Mouse (Mus musculus) midbrain, embryonic 12.5 days (tissue): ENCODE data around the gene Plekhm3. TPM values are rescaled to one million over a fixed set of nuclear protein-coding genes. Genes with fewer than 3 reads are reported as not detected.

Source experiments
- ATAC-seq: fragments of 200-750 bp; cut with Nextera tagmentation; 2 replicates; pipeline ENCODE4 v1.8.0; 2017; ENCODE audit warnings: low read depth, moderate TSS enrichment, moderate library complexity; ENCODE audit not compliant: low FRiP score
- H3K27ac ChIP-seq: fragments of 300-500 bp; sonication (generic); replicated peaks from 2 replicates; pipeline ENCODE4 v1.5.1; 2016; ENCODE audit warnings: mild to moderate bottlenecking
- H3K27me3 ChIP-seq: fragments of 300-500 bp; sonication (generic); 2 replicates; pipeline ENCODE4 v1.6.1; 2016; ENCODE audit warnings: mild to moderate bottlenecking
- H3K36me3 ChIP-seq: fragments of 300-500 bp; sonication (generic); 2 replicates; pipeline ENCODE4 v1.6.1; 2016
- H3K4me1 ChIP-seq: fragments of 300-500 bp; sonication (generic); 2 replicates; pipeline ENCODE4 v1.6.1; 2016
- H3K4me2 ChIP-seq: fragments of 300-500 bp; sonication (generic); replicated peaks from 2 replicates; pipeline ENCODE4 v1.6.1; 2016; ENCODE audit warnings: mild to moderate bottlenecking, moderate library complexity
- H3K4me3 ChIP-seq: fragments of 300-500 bp; sonication (generic); 2 replicates; pipeline ENCODE4 v1.5.1; 2016; ENCODE audit warnings: mild to moderate bottlenecking
- H3K9ac ChIP-seq: fragments of 300-500 bp; sonication (generic); replicated peaks from 2 replicates; pipeline ENCODE4 v1.6.1; 2016; ENCODE audit warnings: mild to moderate bottlenecking, moderate library complexity
- H3K9me3 ChIP-seq: fragments of 300-500 bp; sonication (generic); 2 replicates; pipeline ENCODE4 v1.6.1; 2016; ENCODE audit warnings: mild to moderate bottlenecking
- WGBS: fragments of 180-500 bp; shearing (Covaris S2); methylation state at CpG from one replicate; pipeline ENCODE4 v1.1.7; 2016; 5-methylcytosine and 5-hydroxymethylcytosine counted together
- polyA plus RNA-seq: library from polyadenylated mRNA; unstranded; fragments of >200 nt; fragmentation: Nextera tagmentation; extraction: Ambion mirVana; gene quantifications from 2 replicates; pipeline ENCODE4 v1.2.1, GENCODE M21; 2016

Gene Plekhm3
- polyA plus RNA-seq, 1 experiment from 2014 or later = 13.1 TPM

DNA sequence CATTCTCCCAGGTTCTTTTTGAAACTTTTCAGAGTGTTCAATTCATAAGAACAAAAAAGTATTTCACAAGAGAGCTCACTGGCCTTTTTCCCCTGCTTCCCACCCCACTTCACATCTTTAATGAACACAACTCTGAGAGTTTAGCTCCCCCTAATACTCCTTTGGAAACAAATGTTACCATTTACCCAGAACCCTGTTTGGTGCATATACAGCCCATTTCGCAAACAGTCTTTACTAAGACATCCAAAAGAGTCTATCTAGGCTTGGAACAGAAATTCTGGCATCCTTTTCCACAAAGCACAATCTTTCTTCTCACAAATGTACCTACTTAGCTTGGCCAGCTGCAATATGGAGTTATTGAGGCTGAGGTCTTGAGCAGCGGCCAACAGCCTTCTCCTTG lies 59.1 kb downstream of the Plekhm3 start:
- no peaks in the 10 kb centered on the region for H3K36me3 ChIP-seq
- H3K4me3 ChIP-seq = no peak overlapping the region
- no peaks in the 10 kb centered on the region for H3K27me3 ChIP-seq
- WGBS = 97% methylated on average over 2 of the region's 2 CpGs
- no peaks in the 10 kb centered on the region for H3K4me1 ChIP-seq
- no peak for ATAC-seq
- no peak overlapping the region for H3K4me2 ChIP-seq
- no peak overlapping the region for H3K9ac ChIP-seq
- no peak overlapping the region for H3K27ac ChIP-seq
- no peaks in the 10 kb centered on the region for H3K9me3 ChIP-seq

- ATAC-seq = no peak
- Histone ChIP-seq H3K4me1 (no peaks in the 10 kb centered on the region), H3K9ac (no peak overlapping the region), H3K4me2 (no peak overlapping the region), H3K4me3 (no peak overlapping the region), H3K36me3 (no peaks in the 10 kb centered on the region), H3K9me3 (no peaks in the 10 kb centered on the region), H3K27me3 (no peaks in the 10 kb centered on the region), H3K27ac (no peak overlapping the region)
- 92% methylated on average over 7 of the region's 7 CpGs for WGBS
Measured at GRCm38 (mm10) chr1:64893806-64894205, 62.8 kb downstream of the Plekhm3 start.

- H3K27me3 ChIP-seq = no peaks in the 10 kb centered on the region
- WGBS = 65% methylated on average over 4 of the region's 4 CpGs
Measured at GRCm38 (mm10) chr1:64891332-64891731, 65.3 kb downstream of the Plekhm3 start.

GRCm38 (mm10) chr1:64887502-64888203 lies 69.0 kb downstream of the Plekhm3 start:
- 0 out of 2 replicates have a peak, but pooled peaks cover 7% of the 10 kb centered on the region for H3K4me1 ChIP-seq
- WGBS = 90% methylated on average over 2 of the region's 2 CpGs
- no peak for ATAC-seq
- H3K9ac ChIP-seq = no peak overlapping the region
- H3K27ac ChIP-seq = no peak overlapping the region
- H3K27me3 ChIP-seq = no peaks in the 10 kb centered on the region
- H3K9me3 ChIP-seq = no peaks in the 10 kb centered on the region
- no peak overlapping the region for H3K4me3 ChIP-seq
- H3K4me2 ChIP-seq = no peak overlapping the region
- H3K36me3 ChIP-seq = no peaks in the 10 kb centered on the region

More at GRCm38 (mm10) chr1:64891332-64891731, 65.3 kb downstream of the Plekhm3 start:
- Histone ChIP-seq H3K36me3 (no peaks in the 10 kb centered on the region), H3K27ac (no peak overlapping the region), H3K9me3 (no peaks in the 10 kb centered on the region), H3K9ac (no peak overlapping the region), H3K4me1 (no peaks in the 10 kb centered on the region), H3K4me2 (no peak overlapping the region), H3K4me3 (no peak overlapping the region)
- ATAC-seq = no peak

- H3K4me2 ChIP-seq = no peak overlapping the region
- no peak overlapping the region for H3K4me3 ChIP-seq
- no peaks in the 10 kb centered on the region for H3K9me3 ChIP-seq
- no peak for ATAC-seq
- H3K27me3 ChIP-seq = no peaks in the 10 kb centered on the region
- no peak overlapping the region for H3K27ac ChIP-seq
- no peaks in the 10 kb centered on the region for H3K36me3 ChIP-seq
- 0 out of 2 replicates have a peak, but pooled peaks cover 7% of the 10 kb centered on the region for H3K4me1 ChIP-seq
- 93% methylated on average over 6 of the region's 6 CpGs for WGBS
- H3K9ac ChIP-seq = no peak overlapping the region
Measured at GRCm38 (mm10) chr1:64886718-64887117, 69.9 kb downstream of the Plekhm3 start.

- 0 out of 2 replicates have a peak, but pooled peaks cover 7% of the 10 kb centered on the region for H3K4me1 ChIP-seq
- H3K36me3 ChIP-seq = no peaks in the 10 kb centered on the region
- H3K27ac ChIP-seq = no peak overlapping the region
- ATAC-seq = no peak
- no peak overlapping the region for H3K9ac ChIP-seq
- no peak overlapping the region for H3K4me3 ChIP-seq
- WGBS = 69% methylated on average over 3 of the region's 3 CpGs
- H3K4me2 ChIP-seq = no peak overlapping the region
- no peaks in the 10 kb centered on the region for H3K27me3 ChIP-seq
- no peaks in the 10 kb centered on the region for H3K9me3 ChIP-seq
Measured at GRCm38 (mm10) chr1:64885328-64885727, 71.3 kb downstream of the Plekhm3 start.

DNA sequence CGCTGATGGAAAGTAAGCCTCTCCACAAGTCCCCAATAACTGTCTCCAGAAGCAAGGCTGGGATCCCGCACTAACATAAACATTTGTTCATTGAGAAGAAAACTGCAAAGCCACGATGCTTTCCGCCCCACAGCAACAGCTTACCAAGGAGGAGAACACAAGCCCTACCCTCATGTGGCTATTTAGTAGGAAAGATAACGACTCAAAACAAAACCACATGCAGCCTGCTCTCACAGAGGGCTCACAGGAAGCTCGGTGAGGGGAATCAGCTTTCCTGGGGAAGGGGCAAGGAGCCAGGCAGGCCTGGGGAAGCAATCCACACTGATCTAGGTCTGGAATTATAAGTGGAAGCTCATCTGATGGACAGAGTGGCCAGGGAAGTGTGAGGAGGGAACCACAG lies 72.6 kb downstream of the Plekhm3 start:
- Histone ChIP-seq H3K27ac (no peak overlapping the region), H3K27me3 (no peaks in the 10 kb centered on the region), H3K9ac (no peak overlapping the region), H3K9me3 (no peaks in the 10 kb centered on the region), H3K4me2 (no peak overlapping the region), H3K36me3 (no peaks in the 10 kb centered on the region), H3K4me1 (0 out of 2 replicates have a peak, but pooled peaks cover 7% of the 10 kb centered on the region), H3K4me3 (no peak overlapping the region)
- no peak for ATAC-seq
- 46% methylated on average over 6 of the region's 6 CpGs for WGBS

DNA sequence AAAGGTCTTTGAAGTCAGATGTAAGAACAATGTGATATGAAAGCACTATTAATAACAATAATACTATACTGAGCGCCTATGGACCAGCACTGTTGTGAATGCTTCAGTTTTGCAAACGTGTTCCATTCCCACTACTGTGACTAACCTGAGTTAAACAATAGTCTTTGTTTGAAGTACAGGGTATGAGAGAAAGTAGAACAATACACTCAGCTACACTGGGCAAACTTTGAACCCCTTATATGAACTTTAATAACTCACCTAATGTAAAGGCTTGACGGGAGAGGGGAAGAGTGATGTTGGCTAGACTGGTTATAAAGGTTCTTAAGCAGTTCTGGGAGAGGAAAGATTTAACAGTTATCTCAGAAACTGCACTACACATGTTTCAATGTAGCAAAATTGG lies 76.0 kb downstream of the Plekhm3 start:
- Histone ChIP-seq H3K9ac (no peak overlapping the region), H3K9me3 (no peaks in the 10 kb centered on the region), H3K27me3 (no peaks in the 10 kb centered on the region), H3K4me1 (0 out of 2 replicates have a peak, but pooled peaks cover 7% of the 10 kb centered on the region), H3K4me2 (no peak overlapping the region), H3K36me3 (no peaks in the 10 kb centered on the region), H3K27ac (no peak overlapping the region), H3K4me3 (no peak overlapping the region)
- ATAC-seq = no peak
- 89% methylated on average over 3 of the region's 3 CpGs for WGBS

- WGBS = 86% methylated on average over 12 of the region's 12 CpGs
- no peaks in the 10 kb centered on the region for H3K9me3 ChIP-seq
- ATAC-seq = no peak
Measured at GRCm38 (mm10) chr1:64878795-64879240, 77.8 kb downstream of the Plekhm3 start.

GRCm38 (mm10) chr1:64876276-64876675 lies 80.3 kb downstream of the Plekhm3 start:
- WGBS = 82% methylated on average over 3 of the region's 3 CpGs
- Histone ChIP-seq H3K9ac (no peak overlapping the region), H3K27me3 (no peaks in the 10 kb centered on the region), H3K4me1 (no peaks in the 10 kb centered on the region), H3K27ac (no peak overlapping the region), H3K4me2 (no peak overlapping the region), H3K36me3 (no peaks in the 10 kb centered on the region), H3K9me3 (no peaks in the 10 kb centered on the region), H3K4me3 (no peak overlapping the region)
- ATAC-seq = no peak

More at GRCm38 (mm10) chr1:64878795-64879240, 77.8 kb downstream of the Plekhm3 start:
- Histone ChIP-seq H3K4me1 (no peaks in the 10 kb centered on the region), H3K4me2 (no peak overlapping the region), H3K27ac (no peak overlapping the region), H3K9ac (no peak overlapping the region), H3K36me3 (no peaks in the 10 kb centered on the region), H3K4me3 (no peak overlapping the region), H3K27me3 (no peaks in the 10 kb centered on the region)

- 85% methylated on average over 5 of the region's 5 CpGs for WGBS
- Histone ChIP-seq H3K4me1 (no peaks in the 10 kb centered on the region), H3K9ac (no peak overlapping the region), H3K27ac (no peak overlapping the region), H3K4me3 (no peak overlapping the region), H3K27me3 (no peaks in the 10 kb centered on the region), H3K36me3 (no peaks in the 10 kb centered on the region), H3K9me3 (no peaks in the 10 kb centered on the region), H3K4me2 (no peak overlapping the region)
- no peak for ATAC-seq
Measured at GRCm38 (mm10) chr1:64875712-64876111, 80.9 kb downstream of the Plekhm3 start.

DNA sequence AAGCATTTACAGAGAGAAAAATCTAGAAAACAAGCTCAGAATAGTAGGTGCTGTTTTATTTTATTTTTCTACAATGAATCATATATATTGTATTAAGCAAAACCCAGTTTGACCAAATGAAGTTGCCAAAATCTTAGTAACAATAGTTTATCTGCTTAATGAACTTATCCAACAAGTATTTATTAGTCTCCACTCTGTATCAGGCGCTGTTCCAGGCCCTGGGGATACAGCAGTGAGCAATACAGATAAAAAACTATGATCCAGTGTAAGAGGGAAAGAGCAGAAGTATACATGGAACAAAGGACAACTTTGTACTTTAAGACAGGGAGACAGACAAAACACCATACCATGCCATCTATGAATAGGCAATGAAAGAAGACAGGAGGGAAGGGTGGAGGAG lies 81.5 kb downstream of the Plekhm3 start:
- Histone ChIP-seq H3K36me3 (no peaks in the 10 kb centered on the region), H3K9ac (no peak overlapping the region), H3K4me2 (no peak overlapping the region), H3K9me3 (no peaks in the 10 kb centered on the region), H3K27ac (no peak overlapping the region), H3K4me1 (no peaks in the 10 kb centered on the region), H3K27me3 (no peaks in the 10 kb centered on the region), H3K4me3 (no peak overlapping the region)
- 91% methylated on average over 1 of the region's 1 CpGs for WGBS
- ATAC-seq = no peak

DNA sequence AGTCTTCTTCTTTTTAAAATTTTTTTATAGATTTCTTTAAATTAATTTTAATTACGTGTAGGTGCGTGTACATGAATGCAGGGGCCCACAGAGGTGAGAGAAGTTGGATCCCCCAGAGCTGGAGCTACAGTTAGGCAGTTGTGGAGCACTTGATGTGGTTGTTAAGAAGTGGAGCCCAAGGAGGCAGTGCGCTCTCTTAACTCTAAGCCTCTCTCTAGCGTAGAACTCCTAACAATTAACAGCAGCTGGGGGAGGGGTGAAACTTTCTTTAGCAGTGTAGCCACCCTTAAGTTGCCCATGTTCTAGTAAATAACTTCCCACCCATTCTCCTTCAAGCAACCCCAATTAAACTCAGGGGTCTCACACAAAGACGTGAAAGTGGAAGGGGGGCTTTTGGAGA lies 84.7 kb downstream of the Plekhm3 start:
- Histone ChIP-seq H3K27ac (no peak overlapping the region), H3K4me1 (no peaks in the 10 kb centered on the region), H3K4me2 (no peak overlapping the region), H3K27me3 (no peaks in the 10 kb centered on the region), H3K9me3 (no peaks in the 10 kb centered on the region), H3K9ac (no peak overlapping the region), H3K36me3 (no peaks in the 10 kb centered on the region), H3K4me3 (no peak overlapping the region)
- ATAC-seq = no peak
- 67% methylated on average over 5 of the region's 5 CpGs for WGBS
